Mouse (Mus musculus): Measurements from ENCODE around the gene Zfhx3.

Gene Zfhx3

GRCm38 (mm10) chr8:108017727-108018126, 75.3 kb downstream of the Zfhx3 start:
- DNase-seq (ENCODE audit: low spot score in 2 of 2), result no peak

DNA sequence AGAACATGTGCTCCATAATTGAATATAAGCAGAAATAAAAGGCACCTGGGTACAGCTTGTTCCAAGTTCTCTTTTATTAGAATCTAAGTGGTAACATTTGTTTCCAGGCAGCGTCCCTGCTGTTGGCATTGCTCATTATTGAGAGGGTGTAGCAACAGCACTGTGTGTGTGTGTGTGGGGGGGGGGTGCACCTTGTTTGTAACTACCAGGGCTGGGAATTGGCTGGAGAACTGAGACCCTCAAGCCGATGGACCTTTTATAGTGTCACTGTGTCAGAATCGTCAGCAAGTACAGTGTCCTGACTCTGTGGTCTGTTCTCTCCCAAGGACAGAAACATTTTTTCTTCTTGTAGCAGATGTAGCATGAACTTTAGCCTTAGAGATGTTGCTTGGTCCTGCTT, 77.2 kb downstream of the Zfhx3 start:
- no peak for DNase-seq (ENCODE audit: low spot score in 2 of 2)

- no peak for DNase-seq (ENCODE audit: low spot score in 2 of 2)
Measured at GRCm38 (mm10) chr8:108022404-108022803, 80.0 kb downstream of the Zfhx3 start.

DNA sequence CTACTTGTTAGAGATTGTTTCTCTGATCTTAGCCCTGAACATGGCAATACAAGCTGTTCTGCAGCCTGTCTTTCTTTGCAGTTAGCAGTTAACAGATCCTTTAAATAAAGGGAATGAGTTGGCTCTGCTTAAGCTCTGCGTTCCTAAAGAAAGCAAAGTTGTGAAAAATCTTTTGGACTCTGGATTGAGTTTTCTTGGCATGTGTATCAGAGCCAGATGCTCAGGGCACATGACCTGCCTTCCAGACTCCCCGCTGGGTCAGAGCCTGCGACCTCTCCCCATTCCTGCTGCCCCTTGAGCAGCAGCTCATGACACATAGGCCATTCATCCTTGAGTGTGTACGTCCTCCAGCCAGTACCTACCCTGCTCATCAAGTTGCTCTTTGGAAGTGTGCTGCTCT, 81.9 kb downstream of the Zfhx3 start:
- DNase-seq (ENCODE audit: low spot score in 2 of 2), result no peak

DNA sequence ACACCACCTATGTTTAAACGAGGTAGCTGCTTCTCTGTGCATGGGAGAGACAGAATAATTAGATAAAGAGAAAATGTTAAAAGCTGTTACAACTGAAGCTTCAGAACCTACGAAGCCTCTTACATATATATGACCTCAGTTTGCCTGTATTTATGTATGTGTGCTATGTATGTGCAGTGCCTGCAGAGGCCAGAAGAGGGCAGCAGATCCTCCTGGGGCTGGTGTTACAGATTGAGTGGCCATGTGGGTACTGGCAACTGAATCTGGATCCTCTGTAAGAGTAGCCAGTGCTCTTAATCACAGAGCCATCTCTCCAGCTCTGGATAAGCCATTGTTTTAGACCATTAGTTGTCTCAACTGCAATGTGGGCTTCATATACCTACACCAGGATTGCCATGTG, 82.8 kb downstream of the Zfhx3 start:
- no peak for DNase-seq (ENCODE audit: low spot score in 2 of 2)

DNA sequence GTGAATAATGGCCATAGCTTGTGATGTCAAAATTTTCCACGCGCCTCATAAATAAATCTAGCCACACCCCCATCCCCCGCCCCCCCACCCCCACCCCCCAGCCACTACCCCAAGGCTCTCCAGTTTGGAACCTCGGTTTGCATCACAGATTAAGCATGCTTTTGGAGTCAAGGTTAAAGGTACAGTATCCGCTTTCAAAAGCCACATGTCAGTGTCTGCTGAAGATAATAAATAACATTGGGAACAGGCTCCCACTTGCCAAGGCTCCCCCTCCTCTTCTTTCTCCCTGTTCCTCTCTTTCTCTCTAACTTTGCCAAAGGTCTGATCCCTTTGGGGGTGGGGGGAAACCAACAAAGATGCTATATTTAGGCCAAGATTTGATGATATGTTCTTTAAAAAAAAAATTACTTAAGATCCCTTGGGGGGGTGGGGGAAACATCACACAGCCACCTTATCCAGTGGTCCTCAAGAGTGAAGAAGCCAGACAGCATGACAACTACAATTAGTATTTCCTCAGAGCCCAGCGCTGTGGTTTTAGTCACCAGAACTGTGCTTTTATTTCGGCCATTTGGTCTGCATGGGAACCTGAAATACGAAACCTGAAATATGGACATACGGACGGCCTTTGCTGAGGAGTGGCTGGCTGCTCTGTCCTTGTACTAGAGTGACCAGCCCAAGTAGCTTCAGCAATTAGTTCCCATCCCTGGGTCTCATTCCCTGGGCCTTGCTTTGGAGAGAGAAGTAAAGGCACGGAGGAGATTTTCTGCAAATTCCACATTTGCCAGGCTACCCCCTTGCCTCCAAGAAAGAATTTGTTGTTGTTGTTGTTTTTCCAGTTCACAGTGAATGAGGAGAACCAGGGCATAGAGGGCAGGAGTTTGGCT, 84.4 kb downstream of the Zfhx3 start:
- DNase-seq (ENCODE audit: low spot score in 2 of 2), result no peak

DNA sequence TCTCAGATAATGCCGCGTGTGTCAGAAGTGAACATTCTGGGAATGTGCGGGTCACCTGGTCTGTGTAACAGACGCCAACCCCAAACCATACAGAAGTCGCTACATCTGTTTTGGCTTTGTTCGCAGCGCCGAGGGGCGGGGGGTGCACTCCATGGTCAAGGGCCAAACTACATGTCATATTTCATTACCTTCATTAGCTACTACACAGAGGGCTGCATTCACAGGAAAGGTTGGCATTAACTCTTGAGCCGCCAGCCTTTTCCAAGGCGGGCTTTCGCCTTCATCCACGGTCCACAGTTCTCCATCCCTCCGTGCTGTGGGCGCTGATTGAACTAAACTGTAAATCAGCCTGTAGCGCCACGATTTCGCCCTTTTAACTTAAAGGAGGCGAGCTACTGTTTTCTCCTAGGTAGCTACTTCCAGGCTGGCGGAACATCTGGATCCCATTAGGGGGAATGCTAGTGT, 85.1 kb downstream of the Zfhx3 start:
- no peak for DNase-seq (ENCODE audit: low spot score in 2 of 2)

GRCm38 (mm10) chr8:108028440-108028839, 86.0 kb downstream of the Zfhx3 start:
- DNase-seq (ENCODE audit: low spot score in 2 of 2), result no peak

DNA sequence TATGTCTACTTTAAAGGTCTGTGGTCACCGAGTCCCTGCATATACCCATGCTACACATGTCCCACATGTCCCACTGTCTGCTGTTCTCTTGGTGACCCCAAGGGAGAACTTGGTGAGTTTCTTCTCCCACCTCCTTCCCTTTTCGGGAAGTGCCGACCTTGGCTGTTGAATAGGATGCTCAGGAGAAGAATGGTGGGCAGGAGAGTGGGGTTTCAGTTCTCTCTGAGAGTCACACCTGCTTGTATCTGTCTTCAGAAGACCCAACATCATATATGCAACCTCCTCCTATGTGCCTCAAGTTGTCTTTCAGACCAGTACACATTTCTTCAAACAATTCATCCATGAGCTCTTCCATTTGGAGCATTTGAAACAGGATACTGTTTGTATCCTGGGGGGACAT, 88.7 kb downstream of the Zfhx3 start:
- DNase-seq (ENCODE audit: low spot score in 2 of 2), result no peak

GRCm38 (mm10) chr8:108034070-108034469, 91.6 kb downstream of the Zfhx3 start:
- DNase-seq (ENCODE audit: low spot score in 2 of 2), result no peak

DNA sequence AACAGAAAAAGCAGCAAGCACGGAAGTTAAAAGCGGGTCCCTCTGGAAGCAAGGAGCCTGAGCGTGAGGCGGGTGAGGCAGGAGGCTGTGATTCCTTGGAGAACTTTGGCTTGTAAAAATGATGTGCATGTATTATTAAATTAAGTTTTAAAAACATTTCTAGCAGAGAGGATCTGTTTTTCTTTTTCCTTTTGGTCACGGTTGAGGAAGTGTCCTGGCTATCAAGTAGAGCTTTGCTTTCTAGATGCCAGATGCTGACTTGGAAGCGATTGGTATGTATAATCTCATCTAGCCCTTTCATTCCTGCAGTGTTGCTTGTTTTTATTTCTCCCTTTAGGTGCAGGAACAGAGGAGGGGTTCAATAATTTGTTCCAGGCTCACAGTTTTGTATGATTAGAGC, 92.3 kb downstream of the Zfhx3 start:
- no peak for DNase-seq (ENCODE audit: low spot score in 2 of 2)

- no peak for DNase-seq (ENCODE audit: low spot score in 2 of 2)
Measured at GRCm38 (mm10) chr8:108043618-108044017, 101.2 kb downstream of the Zfhx3 start.

DNA sequence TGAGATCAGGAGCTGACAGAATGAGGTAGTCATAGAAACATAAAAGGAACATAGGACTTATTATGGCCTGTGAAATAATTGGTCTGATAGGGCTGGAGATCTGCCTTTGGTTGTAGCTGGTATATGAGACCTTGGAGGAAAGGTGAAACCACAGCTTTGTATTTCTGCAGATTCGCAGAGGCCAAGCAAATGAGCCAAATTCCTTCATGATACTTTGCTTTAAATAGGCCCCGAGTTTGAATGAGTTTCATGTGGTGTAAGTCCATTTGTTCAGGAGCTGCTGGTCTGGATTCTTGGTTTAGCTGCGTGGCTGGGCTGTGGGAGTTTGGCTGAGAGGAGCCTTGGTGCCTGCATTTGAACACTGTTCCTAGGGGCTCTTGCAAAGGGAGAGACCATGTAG, 101.7 kb downstream of the Zfhx3 start:
- no peak for DNase-seq (ENCODE audit: low spot score in 2 of 2)

DNA sequence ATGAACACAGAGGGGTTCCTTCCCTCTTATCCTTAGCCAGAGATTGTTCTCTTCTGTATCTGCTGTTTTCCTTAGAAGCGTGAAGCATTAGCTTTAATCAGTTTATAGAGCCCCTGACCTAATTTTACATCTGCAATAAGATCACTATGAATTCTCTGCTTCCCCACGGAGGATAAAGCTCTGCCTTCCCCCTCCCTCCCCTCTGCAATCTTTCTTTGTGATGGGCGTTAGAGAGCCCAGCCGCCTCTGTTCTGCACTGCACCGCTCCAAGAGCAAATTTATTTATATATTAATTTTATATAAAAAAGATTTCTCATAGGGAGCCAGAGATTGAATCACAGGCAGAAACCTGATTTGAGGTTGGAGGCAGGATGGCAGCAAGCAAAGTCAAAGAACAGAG, 113.8 kb downstream of the Zfhx3 start:
- DNase-seq (ENCODE audit: low spot score in 2 of 2), result no peak

GRCm38 (mm10) chr8:108061972-108062371, 119.5 kb downstream of the Zfhx3 start:
- DNase-seq (ENCODE audit: low spot score in 2 of 2), result no peak

DNA sequence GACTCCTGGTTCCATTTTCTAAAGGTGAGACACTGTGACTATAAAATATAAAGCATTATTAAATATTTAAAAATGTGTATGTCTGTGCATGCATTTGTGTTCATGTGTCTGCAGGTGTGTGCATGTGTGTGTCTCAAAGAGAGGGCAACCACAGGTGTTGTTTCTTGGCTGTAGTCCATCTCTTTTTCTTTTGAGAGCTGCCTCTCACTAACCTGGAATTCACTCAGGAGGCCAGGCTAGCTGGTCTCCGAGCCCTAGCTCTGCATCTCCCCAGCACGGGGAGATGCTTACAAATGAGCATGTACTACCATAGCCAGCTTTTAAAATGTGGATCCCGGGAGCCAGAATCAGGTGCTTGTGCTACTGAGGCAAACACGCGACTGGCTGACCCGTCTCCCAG, 124.7 kb downstream of the Zfhx3 start:
- DNase-seq (ENCODE audit: low spot score in 2 of 2), result no peak

DNA sequence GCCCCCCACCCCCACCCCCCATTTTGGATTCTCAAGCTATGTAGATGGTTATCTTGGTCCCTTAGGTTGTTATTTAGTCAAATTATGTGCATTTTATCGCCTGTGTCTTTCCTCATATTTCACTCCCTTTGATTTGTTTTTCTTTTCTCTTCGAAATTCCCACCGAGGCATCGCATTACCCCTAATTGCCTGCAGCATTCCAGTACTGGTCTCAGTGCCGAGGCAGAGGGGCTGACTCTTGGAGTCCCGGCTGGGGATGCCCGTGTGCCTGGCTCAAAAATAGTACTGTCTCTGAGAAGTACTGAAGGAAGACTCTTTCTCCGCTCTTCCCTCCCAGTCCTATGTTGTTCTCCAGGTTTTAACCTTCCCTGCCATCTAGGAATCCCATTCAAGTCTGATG, 125.8 kb downstream of the Zfhx3 start:
- DNase-seq (ENCODE audit: low spot score in 2 of 2), result no peak

DNA sequence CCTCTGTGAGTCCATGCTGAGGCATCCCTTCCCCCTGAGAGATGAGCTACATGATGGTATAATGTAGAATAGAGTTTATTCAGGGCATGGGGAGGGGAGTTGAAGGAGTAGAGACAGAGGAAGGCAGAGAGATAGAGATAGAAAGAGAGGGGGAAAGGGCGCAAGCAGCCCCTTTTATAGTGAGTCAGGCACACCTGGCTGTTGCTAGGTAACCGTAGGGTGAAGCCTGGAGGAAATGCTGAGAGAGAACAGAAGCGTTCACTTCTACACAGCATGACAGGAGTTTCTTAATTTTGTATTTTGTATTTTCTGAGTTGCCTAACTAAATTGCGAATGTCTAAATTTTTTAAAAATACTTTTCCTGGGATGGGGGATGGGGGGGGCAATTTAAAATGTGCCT, 128.0 kb downstream of the Zfhx3 start:
- DNase-seq (ENCODE audit: low spot score in 2 of 2), result no peak

DNA sequence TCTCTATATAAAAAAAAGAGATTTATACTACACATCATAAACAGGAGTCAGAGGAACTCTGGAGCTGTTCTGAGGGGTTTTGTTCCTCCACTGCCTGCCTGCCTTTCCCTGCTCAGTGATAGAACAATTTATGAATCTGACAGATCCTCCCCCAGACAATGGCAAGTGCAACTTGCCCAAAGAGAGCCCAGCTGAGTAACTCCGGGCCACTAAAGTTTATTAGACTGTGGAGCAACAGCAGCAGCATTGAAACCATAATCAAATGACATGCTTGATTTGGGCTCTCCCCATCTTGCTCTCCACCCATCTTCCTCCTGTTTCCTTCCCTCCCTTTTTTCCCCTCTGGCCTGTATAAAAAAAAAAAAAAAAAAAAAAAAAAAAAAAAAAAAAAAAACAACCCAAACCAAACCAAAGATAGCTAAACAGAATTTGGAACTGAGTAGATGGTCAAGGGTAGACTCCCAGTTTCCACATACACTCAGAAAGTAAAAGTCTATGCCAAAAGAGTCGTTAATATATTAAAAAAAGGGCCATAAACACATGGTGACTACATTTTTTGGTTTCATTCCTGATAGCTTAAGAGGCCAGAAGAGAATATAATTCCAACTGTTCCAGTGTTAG, 129.8 kb downstream of the Zfhx3 start:
- DNase-seq (ENCODE audit: low spot score in 2 of 2), result no peak

DNA sequence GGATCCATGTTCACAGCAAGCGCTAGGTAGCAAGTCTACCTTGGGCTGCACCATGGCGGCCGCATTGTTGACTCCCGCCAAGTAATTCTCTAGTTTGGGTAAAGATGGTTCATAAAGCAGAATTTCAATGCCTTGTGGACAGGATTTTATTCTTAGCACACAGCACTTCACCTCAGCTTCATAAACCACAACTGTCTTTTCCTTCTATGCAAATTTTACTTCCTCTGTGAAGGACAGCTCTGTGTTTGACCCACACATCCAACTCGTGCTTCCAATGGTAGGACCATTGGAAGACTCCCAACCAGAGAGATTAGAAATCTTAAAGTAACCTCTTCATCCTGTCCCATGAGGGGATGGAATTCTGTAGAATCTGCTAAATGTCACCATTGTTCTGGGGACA, 130.4 kb downstream of the Zfhx3 start:
- no peak for DNase-seq (ENCODE audit: low spot score in 2 of 2)

DNA sequence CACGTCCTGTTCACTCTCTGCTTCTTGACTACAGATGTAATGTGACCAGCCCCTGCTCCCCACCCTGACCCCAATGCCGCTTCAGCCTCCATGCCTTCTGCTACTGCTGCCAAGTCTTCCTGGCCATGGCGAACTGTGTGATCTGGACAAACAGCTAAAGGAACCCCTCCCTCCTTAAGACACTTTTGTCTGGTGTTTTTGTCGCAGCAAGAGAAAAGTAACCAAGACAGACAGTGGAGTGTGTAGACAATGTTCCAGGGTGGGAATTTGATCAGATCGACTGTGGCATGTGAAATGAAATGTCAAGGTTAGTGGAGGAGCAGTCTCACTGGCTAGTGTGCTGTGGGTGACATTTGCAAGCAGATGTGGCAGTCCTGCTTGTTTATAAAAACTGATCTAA, 132.7 kb downstream of the Zfhx3 start:
- DNase-seq (ENCODE audit: low spot score in 2 of 2), result no peak

DNA sequence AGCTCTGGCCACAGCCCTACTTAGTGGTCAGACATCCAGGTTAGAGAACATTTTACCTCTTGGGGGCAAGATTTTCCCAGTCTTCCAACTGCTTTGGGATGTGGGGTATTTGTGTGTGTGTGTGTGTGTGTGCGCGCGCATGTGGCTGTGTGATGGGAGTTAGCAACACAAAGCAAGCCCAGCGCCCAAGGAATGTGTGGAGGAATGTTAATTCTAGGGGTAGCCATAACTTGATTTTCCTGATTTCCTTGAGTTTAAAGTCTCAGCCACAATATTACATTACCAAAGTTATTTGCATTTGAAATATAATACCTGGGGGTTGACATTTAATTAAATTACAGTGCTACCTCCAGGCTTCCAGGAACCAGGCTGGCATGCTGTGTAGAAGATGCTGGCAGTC, 136.3 kb downstream of the Zfhx3 start:
- DNase-seq (ENCODE audit: low spot score in 2 of 2), result no peak

GRCm38 (mm10) chr8:108086913-108087312, 144.5 kb downstream of the Zfhx3 start:
- no peak for DNase-seq (ENCODE audit: low spot score in 2 of 2)
